Mouse (Mus musculus) hindbrain, embryonic 10.5 days (tissue): ENCODE measurements around the gene Bahcc1. TPM values are rescaled to one million over a fixed set of nuclear protein-coding genes. Genes with fewer than 3 reads are reported as not detected.

Experiments used
- DNase-seq: peaks from one replicate; pipeline ENCODE4 v3.0.0-alpha.2; 2017; ENCODE audit warnings: low spot score
- H3K27ac ChIP-seq: fragments of 300-500 bp; sonication (generic); 2 replicates; pipeline ENCODE4 v1.5.1; 2016; ENCODE audit warnings: mild to moderate bottlenecking, moderate library complexity
- H3K27me3 ChIP-seq: fragments of 300-500 bp; sonication (generic); 2 replicates; pipeline ENCODE4 v1.6.1; 2016; ENCODE audit warnings: mild to moderate bottlenecking; ENCODE audit not compliant: poor library complexity, insufficient read depth, severe bottlenecking
- H3K36me3 ChIP-seq: fragments of 300-500 bp; sonication (generic); 2 replicates; pipeline ENCODE4 v1.6.1; 2016; ENCODE audit warnings: mild to moderate bottlenecking, moderate library complexity
- H3K4me1 ChIP-seq: fragments of 300-500 bp; sonication (generic); replicated peaks from 2 replicates; pipeline ENCODE4 v1.6.1; 2016; ENCODE audit warnings: mild to moderate bottlenecking
- H3K4me3 ChIP-seq: fragments of 300-500 bp; sonication (generic); 2 replicates; pipeline ENCODE4 v1.5.1; 2016; ENCODE audit warnings: mild to moderate bottlenecking, moderate library complexity
- H3K9me3 ChIP-seq: fragments of 300-500 bp; sonication (generic); 2 replicates; pipeline ENCODE4 v1.6.1; 2016; ENCODE audit warnings: mild to moderate bottlenecking, moderate library complexity
- WGBS: fragments of 180-500 bp; shearing (Covaris S2); methylation state at CpG from one replicate; pipeline ENCODE4 v1.1.7; 2016; 5-methylcytosine and 5-hydroxymethylcytosine counted together
- polyA plus RNA-seq: library from polyadenylated mRNA; unstranded; fragments of >200 nt; fragmentation: Nextera tagmentation; extraction: Ambion mirVana; gene quantifications from 2 replicates; pipeline ENCODE4 v1.2.1, GENCODE M21; 2016

Bahcc1 gene
- polyA plus RNA-seq, 1 experiment from 2014 or later = 17.0 TPM

GRCm38 (mm10) chr11:120189459-120190312 lies 43.1 kb upstream of the Bahcc1 start:
- H3K27me3 ChIP-seq = no peaks in the 10 kb centered on the region; the same call in 1 of the 2 replicates
- peak overlapping the region; percentile 75 for H3K4me3 ChIP-seq
- H3K36me3 ChIP-seq = peaks cover 28% of the 10 kb centered on the region
- peak overlapping the region; percentile 99 for H3K27ac ChIP-seq
- H3K4me1 ChIP-seq = peaks cover 46% of the 10 kb centered on the region
- H3K9me3 ChIP-seq = no peaks in the 10 kb centered on the region
- DNase-seq = peak; percentile 99
- WGBS = under 1% methylated on average over 67 of the region's 68 CpGs

- peak overlapping the region; percentile 99 for H3K27ac ChIP-seq
- peak; percentile 23 for DNase-seq
- no peaks in the 10 kb centered on the region for H3K9me3 ChIP-seq
- H3K36me3 ChIP-seq = peaks cover 20% of the 10 kb centered on the region
- 32% methylated on average over 14 of the region's 14 CpGs for WGBS
- peak overlapping the region; percentile 75 for H3K4me3 ChIP-seq
- H3K4me1 ChIP-seq = peaks cover 35% of the 10 kb centered on the region
- no peaks in the 10 kb centered on the region; the same call in 1 of the 2 replicates for H3K27me3 ChIP-seq
Observed at GRCm38 (mm10) chr11:120190526-120191412, 42.0 kb upstream of the Bahcc1 start.

GRCm38 (mm10) chr11:120198831-120199230 lies 33.9 kb upstream of the Bahcc1 start:
- Histone ChIP-seq H3K36me3 (no peaks in the 10 kb centered on the region), H3K9me3 (no peaks in the 10 kb centered on the region), H3K4me1 (peaks cover 13% of the 10 kb centered on the region), H3K27ac (0 out of 2 replicates have a peak overlapping the region, but pooled peaks have one; percentile 50), H3K4me3 (no peak overlapping the region), H3K27me3 (no peaks in the 10 kb centered on the region)
- WGBS = 47% methylated on average over 13 of the region's 13 CpGs
- DNase-seq = no peak

GRCm38 (mm10) chr11:120199766-120200165 lies 33.0 kb upstream of the Bahcc1 start:
- Histone ChIP-seq H3K27ac (no peak overlapping the region), H3K27me3 (no peaks in the 10 kb centered on the region), H3K36me3 (no peaks in the 10 kb centered on the region), H3K4me1 (peaks cover 13% of the 10 kb centered on the region), H3K4me3 (no peak overlapping the region), H3K9me3 (no peaks in the 10 kb centered on the region)
- no peak for DNase-seq
- WGBS = 70% methylated on average over 7 of the region's 7 CpGs

GRCm38 (mm10) chr11:120200621-120201020 lies 32.1 kb upstream of the Bahcc1 start:
- peaks cover 13% of the 10 kb centered on the region for H3K4me1 ChIP-seq
- H3K36me3 ChIP-seq = no peaks in the 10 kb centered on the region
- no peaks in the 10 kb centered on the region for H3K9me3 ChIP-seq
- no peak for DNase-seq
- 77% methylated on average over 6 of the region's 6 CpGs for WGBS
- no peaks in the 10 kb centered on the region for H3K27me3 ChIP-seq
- no peak overlapping the region for H3K4me3 ChIP-seq
- no peak overlapping the region for H3K27ac ChIP-seq

- Histone ChIP-seq H3K9me3 (no peaks in the 10 kb centered on the region), H3K36me3 (no peaks in the 10 kb centered on the region), H3K27ac (no peak overlapping the region), H3K27me3 (no peaks in the 10 kb centered on the region; the same call in 1 of the 2 replicates), H3K4me3 (no peak overlapping the region), H3K4me1 (peaks cover 19% of the 10 kb centered on the region)
- WGBS = 93% methylated on average over 5 of the region's 5 CpGs
- no peak for DNase-seq
Observed at GRCm38 (mm10) chr11:120204200-120204599, 28.5 kb upstream of the Bahcc1 start.

- Histone ChIP-seq H3K27me3 (no peaks in the 10 kb centered on the region; the same call in 1 of the 2 replicates), H3K27ac (no peak overlapping the region), H3K36me3 (no peaks in the 10 kb centered on the region), H3K4me1 (peaks cover 17% of the 10 kb centered on the region), H3K4me3 (no peak overlapping the region), H3K9me3 (no peaks in the 10 kb centered on the region)
- WGBS = 84% methylated on average over 9 of the region's 9 CpGs
- no peak for DNase-seq
Observed at GRCm38 (mm10) chr11:120206069-120206668, 26.6 kb upstream of the Bahcc1 start.

- Histone ChIP-seq H3K27ac (peak overlapping the region; percentile 37; the same call in 1 of the 2 replicates), H3K4me3 (no peak overlapping the region), H3K36me3 (no peaks in the 10 kb centered on the region), H3K9me3 (no peaks in the 10 kb centered on the region), H3K4me1 (peaks cover 17% of the 10 kb centered on the region), H3K27me3 (no peaks in the 10 kb centered on the region; the same call in 1 of the 2 replicates)
- DNase-seq = no peak
- 59% methylated on average over 5 of the region's 5 CpGs for WGBS
Observed at GRCm38 (mm10) chr11:120206669-120207090, 26.1 kb upstream of the Bahcc1 start.

- 0 out of 2 replicates have a peak overlapping the region, but pooled peaks have one; percentile 13 for H3K27ac ChIP-seq
- no peak overlapping the region for H3K4me3 ChIP-seq
- no peaks in the 10 kb centered on the region; the same call in 1 of the 2 replicates for H3K27me3 ChIP-seq
- no peak for DNase-seq
- H3K36me3 ChIP-seq = peaks cover 9% of the 10 kb centered on the region; the same call in 1 of the 2 replicates
- peaks cover 5% of the 10 kb centered on the region for H3K9me3 ChIP-seq
- peaks cover 17% of the 10 kb centered on the region for H3K4me1 ChIP-seq
- 66% methylated on average over 2 of the region's 2 CpGs for WGBS
Observed at GRCm38 (mm10) chr11:120208848-120209247, 23.9 kb upstream of the Bahcc1 start.

- H3K4me3 ChIP-seq = no peak overlapping the region
- H3K9me3 ChIP-seq = peaks cover 7% of the 10 kb centered on the region
- peak overlapping the region; percentile 56; the same call in 1 of the 2 replicates for H3K27ac ChIP-seq
- H3K27me3 ChIP-seq = no peaks in the 10 kb centered on the region; the same call in 1 of the 2 replicates
- DNase-seq = no peak
- 74% methylated on average over 8 of the region's 8 CpGs for WGBS
- H3K36me3 ChIP-seq = peaks cover 13% of the 10 kb centered on the region; the same call in 1 of the 2 replicates
- peaks cover 17% of the 10 kb centered on the region for H3K4me1 ChIP-seq
Observed at GRCm38 (mm10) chr11:120209462-120209861, 23.3 kb upstream of the Bahcc1 start.

GRCm38 (mm10) chr11:120215726-120216241 lies 17.0 kb upstream of the Bahcc1 start:
- peaks cover 7% of the 10 kb centered on the region for H3K9me3 ChIP-seq
- no peak for DNase-seq
- WGBS = 46% methylated on average over 10 of the region's 10 CpGs
- peak overlapping the region; percentile 100 for H3K27ac ChIP-seq
- H3K27me3 ChIP-seq = no peaks in the 10 kb centered on the region
- peak overlapping the region; percentile 31 for H3K4me3 ChIP-seq
- peaks cover 13% of the 10 kb centered on the region; the same call in 1 of the 2 replicates for H3K36me3 ChIP-seq
- H3K4me1 ChIP-seq = peaks cover 59% of the 10 kb centered on the region
